Comparison of ENCODE assay signal across 20 mouse cellular contexts in genomic region chr7:80421576-80421975, GRCm38 (mm10).
"Had no signal": no experiment of that assay in that cellular context is flagged by ENCODE, and none has a peak within 500 bp of the region (broad histone marks: within the 10 kb centered on the region; RNA-seq: fewer than 3 reads in every experiment).

No protein-coding gene starts in this region.

- H3K4me1 ChIP-seq: neural tube, embryonic 13.5 days had no signal

- H3K9me3 ChIP-seq: lung, embryonic 15.5 days; midbrain, embryonic 13.5 days; midbrain, embryonic 15.5 days; neural tube, embryonic 13.5 days; neural tube, embryonic 15.5 days; stomach, embryonic 15.5 days had no signal

- H3K4me2 ChIP-seq: lung, embryonic 15.5 days; midbrain, embryonic 11.5 days; midbrain, embryonic 13.5 days; midbrain, embryonic 15.5 days; neural tube, embryonic 13.5 days; neural tube, embryonic 15.5 days; stomach, embryonic 15.5 days had no signal

- ATAC-seq: liver, postnatal 0 days; lung, postnatal 0 days; midbrain, embryonic 13.5 days; midbrain, embryonic 15.5 days had no signal

- H3K9ac ChIP-seq: liver, postnatal 0 days; lung, embryonic 15.5 days; midbrain, embryonic 13.5 days; midbrain, embryonic 15.5 days; neural tube, embryonic 13.5 days; neural tube, embryonic 15.5 days; stomach, embryonic 15.5 days had no signal

- DNase-seq: liver, postnatal 0 days; lung, adult 2 months; lung, postnatal 14 days; lung, postnatal 36 days; retina, postnatal 1 day; right cerebral cortex, adult 18-20 months; right cerebral cortex, postnatal 14 days; thymus, adult 2 months; thymus, postnatal 25 days; thymus, postnatal 4 days had no signal

- H3K27me3 ChIP-seq: lung, embryonic 15.5 days; megakaryocyte, embryonic 14.5 days; midbrain, embryonic 13.5 days; midbrain, embryonic 15.5 days; neural tube, embryonic 13.5 days; neural tube, embryonic 15.5 days; stomach, embryonic 15.5 days had no signal

- H3K27ac ChIP-seq: lung, embryonic 15.5 days; macrophage; midbrain, embryonic 13.5 days; midbrain, embryonic 15.5 days; neural tube, embryonic 13.5 days; neural tube, embryonic 15.5 days; stomach, embryonic 15.5 days had no signal

- H3K36me3 ChIP-seq: lung, embryonic 15.5 days; midbrain, embryonic 13.5 days; midbrain, embryonic 15.5 days; neural tube, embryonic 13.5 days; neural tube, embryonic 15.5 days; stomach, embryonic 15.5 days had no signal

- H3K4me3 ChIP-seq: lung, embryonic 15.5 days; megakaryocyte, embryonic 14.5 days; midbrain, embryonic 13.5 days; midbrain, embryonic 15.5 days; neural tube, embryonic 13.5 days; neural tube, embryonic 15.5 days; stomach, embryonic 15.5 days had no signal
